Mouse (Mus musculus) brain, embryonic 14.5 days (tissue): Measurements from ENCODE around the gene Ptgir.

Experiments used
- CTCF ChIP-seq: fragments of 200-500 bp; IDR thresholded peaks from 2 replicates; pipeline ENCODE4 v1.5.1; 2012; ENCODE audit warnings: inconsistent platforms, mild to moderate bottlenecking, moderate library complexity, borderline replicate concordance; ENCODE audit not compliant: insufficient read depth, insufficient read length; ENCODE audit errors: extremely low read depth
- POLR2A ChIP-seq: fragments of 200-500 bp; IDR thresholded peaks from 2 replicates; pipeline ENCODE4 v1.6.1; 2012; ENCODE audit warnings: mild to moderate bottlenecking, inconsistent platforms, borderline replicate concordance; ENCODE audit not compliant: poor library complexity, insufficient read depth, insufficient read length, severe bottlenecking; ENCODE audit errors: extremely low read depth

DNA sequence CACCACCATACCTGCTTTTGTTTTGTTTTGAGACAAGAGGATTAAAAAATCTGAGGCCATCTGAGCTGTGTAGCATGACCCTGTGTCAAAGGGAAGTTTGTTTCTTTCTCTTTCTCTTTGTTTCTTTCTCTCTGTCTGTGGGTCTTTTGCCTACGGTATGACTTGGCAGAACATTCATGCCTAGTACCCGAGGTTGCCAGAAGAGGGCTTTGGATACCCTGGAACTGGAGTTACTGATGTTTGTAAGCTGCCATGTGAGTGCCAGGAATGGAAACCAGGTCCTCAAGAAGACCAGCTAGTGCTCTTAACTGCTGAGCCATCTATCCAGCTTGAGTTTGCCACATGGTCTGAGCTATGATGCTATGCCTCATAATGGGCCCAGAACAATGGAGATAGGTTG lies 22.1 kb downstream of the Ptgir start:
- no peak for TF ChIP-seq CTCF
- no peak for TF ChIP-seq POLR2A
